Mouse (Mus musculus): ENCODE measurements at regions not wholly inside any gene's neighbourhood (a gene's known extent, or its start where the extent isn't known, plus 50 kb on each side); places are given as distances from the start of the nearest gene placed in this dataset.

DNA sequence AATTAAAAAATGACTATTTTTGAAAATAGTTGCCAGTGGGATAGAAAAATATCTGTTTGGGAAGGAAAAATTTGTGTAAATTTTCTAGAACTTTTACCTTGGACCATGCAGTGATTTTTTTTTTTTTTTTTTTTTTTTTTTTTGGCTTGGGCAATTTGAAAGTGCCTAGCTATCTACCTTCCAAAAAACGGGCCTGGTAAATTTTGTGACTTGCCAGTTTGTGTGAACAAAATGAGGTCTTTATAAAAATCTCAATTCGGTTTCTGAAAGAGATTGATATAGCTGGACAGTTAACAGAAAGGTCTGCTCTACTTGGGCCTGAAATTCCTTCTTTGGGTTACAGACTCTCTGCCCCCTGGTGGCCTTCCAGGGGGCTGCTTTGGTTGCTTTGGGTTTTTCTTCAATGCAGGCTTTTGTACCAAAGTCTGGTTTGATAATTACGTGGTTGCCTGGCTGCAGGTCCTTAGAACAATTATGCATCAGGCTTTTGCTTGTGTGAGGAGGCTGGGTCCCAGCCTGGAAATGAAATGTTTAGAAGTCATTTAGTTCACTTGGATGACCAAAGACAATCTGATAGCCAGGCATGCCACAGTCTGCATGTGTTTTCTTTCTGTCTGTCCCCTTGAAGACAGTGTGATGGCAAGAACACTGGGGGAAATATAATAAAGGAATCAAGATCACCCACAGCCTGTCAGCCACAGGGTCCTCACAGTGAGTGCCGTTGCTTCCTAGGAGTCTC is 75.6 kb upstream of the Jazf1 start:
- DNase-seq (ENCODE audit: low spot score in 2 of 2): no peak

DNA sequence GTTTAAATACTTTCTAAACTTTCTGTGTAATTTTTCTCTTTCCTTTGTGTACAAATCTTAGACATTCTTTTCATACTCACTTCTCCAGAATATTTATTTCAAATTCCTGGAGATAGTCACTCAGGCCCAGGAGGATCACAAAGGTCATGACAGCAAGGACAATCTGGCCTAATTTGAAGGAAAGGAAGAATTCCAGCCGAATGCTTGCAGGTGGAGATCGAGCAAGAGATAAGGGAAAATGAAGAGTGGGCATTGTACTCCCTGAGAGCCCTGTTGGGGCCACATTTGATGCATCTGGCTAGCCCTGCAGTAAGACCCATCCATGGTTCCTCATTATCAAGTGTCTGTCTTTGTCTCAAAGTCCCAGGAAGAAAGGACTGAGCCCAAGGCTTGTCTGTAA is 66.0 kb upstream of the Jazf1 start:
- no peak for DNase-seq (ENCODE audit: low spot score in 2 of 2)

DNA sequence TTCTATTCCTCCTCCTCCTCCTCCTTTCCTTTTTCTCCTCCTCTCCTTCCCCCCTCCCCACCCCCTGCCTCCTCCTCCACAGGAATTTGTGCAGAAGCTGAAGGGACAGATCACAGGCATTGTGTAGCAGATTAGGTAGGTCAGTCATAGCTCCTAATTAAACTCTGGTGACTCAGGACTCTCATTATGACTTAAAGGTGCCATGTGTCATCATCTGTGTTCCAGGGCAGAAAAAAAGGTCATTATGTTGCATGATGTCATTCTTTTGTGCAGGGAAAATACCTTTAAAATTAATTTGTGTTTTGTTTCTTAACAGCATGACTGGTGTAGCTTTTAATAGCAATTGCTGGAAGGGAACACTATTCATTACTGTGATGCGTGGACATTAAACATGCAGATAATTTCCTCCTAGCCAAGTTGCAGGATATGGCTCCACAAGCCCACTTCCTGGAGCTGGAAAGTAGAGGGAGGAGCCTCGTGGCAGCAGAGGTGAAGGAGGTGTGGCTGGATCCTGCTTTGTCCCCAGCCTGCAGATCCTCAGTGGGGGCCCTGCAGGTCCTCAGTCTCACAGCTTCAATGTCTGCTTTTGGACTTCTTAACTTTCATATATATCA is 62.4 kb upstream of the Jazf1 start:
- no peak for DNase-seq (ENCODE audit: low spot score in 2 of 2)

DNA sequence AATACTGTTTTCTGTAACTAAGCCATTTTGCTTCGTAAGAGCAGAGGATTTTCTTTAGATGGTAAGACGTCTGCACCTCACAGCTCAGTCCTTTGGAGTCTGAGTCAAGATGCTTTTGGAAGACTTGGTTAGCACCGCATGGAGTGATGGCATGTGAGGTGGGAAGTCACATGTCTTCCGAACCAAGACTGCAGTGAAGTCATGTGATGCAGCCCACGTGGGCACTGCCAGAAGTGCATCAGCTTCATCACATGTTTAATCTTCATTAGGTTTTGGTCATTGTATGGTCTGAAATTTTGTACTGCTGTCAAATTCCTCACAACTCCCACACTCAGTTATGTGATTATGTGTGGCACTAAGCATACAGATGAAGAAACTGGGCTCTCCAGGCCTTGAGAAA is 58.3 kb upstream of the Jazf1 start:
- DNase-seq (ENCODE audit: low spot score in 2 of 2): no peak

DNA sequence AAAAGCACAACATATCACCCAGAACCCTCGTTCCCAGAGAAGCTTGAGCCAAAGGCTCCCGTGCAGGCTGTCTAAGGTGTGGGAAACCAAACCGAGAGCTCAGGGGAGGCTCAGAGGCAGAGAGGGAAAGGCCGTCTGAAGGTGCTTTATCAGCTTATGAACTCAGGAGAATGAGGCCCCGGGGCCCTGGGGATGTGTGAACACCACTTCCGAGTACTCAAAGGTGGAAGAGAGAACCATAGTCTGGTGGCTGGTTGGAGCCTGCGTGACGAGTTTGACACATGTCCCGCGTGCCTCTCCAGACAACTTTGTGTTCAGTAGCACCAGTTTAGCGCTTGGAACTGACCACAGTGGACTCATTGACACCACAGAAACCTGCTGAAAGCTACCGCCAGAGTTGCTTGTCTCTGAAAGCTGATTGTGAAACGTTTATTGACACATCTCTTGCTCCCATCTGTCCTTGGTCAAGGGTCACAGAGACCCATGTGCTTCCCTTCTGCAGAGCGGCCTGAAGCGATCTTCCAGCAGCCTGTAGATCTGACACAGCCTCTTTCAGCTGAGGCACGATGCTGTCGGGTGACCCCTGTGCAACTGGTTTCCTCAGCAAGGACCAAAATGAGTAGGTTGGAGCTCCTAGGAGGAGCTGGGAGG is 56.5 kb upstream of the Jazf1 start:
- DNase-seq (ENCODE audit: low spot score in 2 of 2): no peak

DNA sequence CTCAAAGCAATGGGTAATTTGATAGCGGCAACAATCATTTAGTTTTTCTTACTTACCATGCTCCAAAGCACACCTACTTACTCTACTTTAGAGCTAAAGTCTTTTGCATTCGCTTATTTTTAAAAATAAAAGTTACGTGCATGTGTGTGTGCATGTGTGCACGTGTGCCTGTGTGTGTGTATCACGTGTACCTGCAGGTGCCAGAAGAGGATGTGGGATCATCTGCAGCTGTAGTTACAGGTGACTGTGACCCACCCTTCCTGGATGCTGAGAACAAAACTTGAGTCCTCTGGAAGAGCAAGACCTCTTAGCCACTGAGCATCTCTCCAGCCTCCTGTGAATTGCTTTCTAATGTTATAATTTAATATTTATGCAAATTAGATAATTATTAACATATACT is 52.0 kb upstream of the Jazf1 start:
- no peak for DNase-seq (ENCODE audit: low spot score in 2 of 2)

Data from spleen, postnatal 36 days (tissue).